Mouse (Mus musculus) small intestine, adult 2 months (tissue): Measurements from ENCODE around the gene Gm36176. TPM values are rescaled to one million over a fixed set of nuclear protein-coding genes. Genes with fewer than 3 reads are reported as not detected.

ENCODE experiments used
- H3K27ac ChIP-seq: fragments of 200-500 bp; 2 replicates; pipeline ENCODE4 v1.5.1; 2012; ENCODE audit warnings: low read depth, low read length, control low read depth, inconsistent platforms; ENCODE audit not compliant: insufficient read depth
- H3K27me3 ChIP-seq: fragments of 200-500 bp; 2 replicates; pipeline ENCODE4 v1.6.1; 2012; ENCODE audit warnings: mild to moderate bottlenecking, moderate library complexity, low read length, inconsistent platforms; ENCODE audit not compliant: control insufficient read depth, insufficient read depth
- H3K36me3 ChIP-seq: fragments of 200-500 bp; 2 replicates; pipeline ENCODE4 v1.6.1; 2012; ENCODE audit warnings: mild to moderate bottlenecking, low read length, control low read depth, inconsistent platforms; ENCODE audit not compliant: control insufficient read depth, insufficient read depth
- H3K4me1 ChIP-seq: fragments of 200-500 bp; 2 replicates; pipeline ENCODE4 v1.6.1; 2012; ENCODE audit warnings: low read length, inconsistent platforms, mixed read lengths; ENCODE audit not compliant: control insufficient read depth, insufficient read depth, insufficient read length
- H3K4me3 ChIP-seq: fragments of 200-500 bp; 2 replicates; pipeline ENCODE4 v1.5.1; 2012; ENCODE audit warnings: low read depth, mild to moderate bottlenecking, control low read depth, inconsistent platforms, low read length, moderate library complexity
- CTCF ChIP-seq: fragments of 200-500 bp; IDR thresholded peaks from 2 replicates; pipeline ENCODE4 v1.5.1; 2012; ENCODE audit warnings: low read depth, mild to moderate bottlenecking, control low read depth, inconsistent platforms, low read length, moderate library complexity, mixed read lengths; ENCODE audit not compliant: insufficient replicate concordance, insufficient read length; ENCODE audit errors: extremely low read depth
- POLR2A ChIP-seq: fragments of 200-500 bp; IDR thresholded peaks from 2 replicates; pipeline ENCODE4 v1.6.1; 2012; ENCODE audit warnings: low read depth, mild to moderate bottlenecking, control low read depth, inconsistent platforms, low read length, moderate library complexity
- WGBS: fragments of 180-500 bp; shearing (Covaris S2); methylation state at CpG from one replicate; pipeline ENCODE4 v1.1.7; 2018; 5-methylcytosine and 5-hydroxymethylcytosine counted together
- polyA plus RNA-seq: library from polyadenylated mRNA; depleted of rRNA; stranded (reverse); fragments of >200 nt; gene quantifications from 2 replicates; pipeline ENCODE4 v1.2.3, GENCODE M21; 2012

Gene Gm36176
- polyA plus RNA-seq, 1 experiment = not detected

DNA sequence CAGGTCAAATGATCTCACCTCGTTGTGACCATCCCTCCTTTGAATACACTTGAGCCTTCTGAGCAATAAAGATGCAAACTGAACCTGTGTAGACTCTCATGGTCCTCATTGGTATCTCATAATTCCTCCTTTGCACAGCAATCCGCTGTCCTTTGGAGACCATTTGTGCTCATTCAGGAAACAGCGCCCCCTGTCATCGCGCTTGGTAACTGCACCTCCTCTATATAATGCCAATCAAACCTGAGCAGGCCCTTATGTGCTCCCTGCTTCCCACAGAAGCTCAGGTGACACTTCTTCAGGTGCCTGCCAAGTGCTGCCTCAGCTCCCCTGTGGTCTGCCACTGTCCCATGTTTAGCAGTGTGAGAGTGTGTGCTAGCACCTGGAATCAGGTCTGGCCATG is 31.1 kb upstream of the Gm36176 start:
- no peak overlapping the region for H3K27ac ChIP-seq
- no peak for TF ChIP-seq POLR2A
- peak; percentile 66; the same call in 1 of the 2 replicates for TF ChIP-seq CTCF
- no peaks in the 10 kb centered on the region for H3K27me3 ChIP-seq
- H3K4me1 ChIP-seq = no peaks in the 10 kb centered on the region
- H3K36me3 ChIP-seq = no peaks in the 10 kb centered on the region
- no peak overlapping the region for H3K4me3 ChIP-seq
- WGBS = 21% methylated on average over 5 of the region's 5 CpGs

DNA sequence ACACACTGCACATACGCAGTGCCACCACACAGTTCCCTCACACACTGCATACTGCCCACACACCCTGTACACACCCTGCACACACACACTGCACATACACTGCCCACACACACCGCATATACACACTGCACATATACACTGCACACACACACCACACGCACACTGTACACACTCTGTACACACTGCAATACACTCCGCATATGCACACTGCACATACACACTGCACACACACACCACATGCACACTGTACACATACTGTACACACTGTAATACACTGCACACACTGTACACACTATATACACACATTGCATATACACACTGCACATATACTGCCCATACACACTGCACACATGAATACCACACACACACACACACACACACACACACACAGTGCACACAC is 28.1 kb upstream of the Gm36176 start:
- H3K27ac ChIP-seq = no peak overlapping the region
- no peak overlapping the region for H3K4me3 ChIP-seq
- TF ChIP-seq CTCF (no peak), POLR2A (no peak)
- H3K36me3 ChIP-seq = no peaks in the 10 kb centered on the region
- WGBS = over 99% methylated on average over 4 of the region's 4 CpGs
- no peaks in the 10 kb centered on the region for H3K4me1 ChIP-seq
- no peaks in the 10 kb centered on the region for H3K27me3 ChIP-seq

DNA sequence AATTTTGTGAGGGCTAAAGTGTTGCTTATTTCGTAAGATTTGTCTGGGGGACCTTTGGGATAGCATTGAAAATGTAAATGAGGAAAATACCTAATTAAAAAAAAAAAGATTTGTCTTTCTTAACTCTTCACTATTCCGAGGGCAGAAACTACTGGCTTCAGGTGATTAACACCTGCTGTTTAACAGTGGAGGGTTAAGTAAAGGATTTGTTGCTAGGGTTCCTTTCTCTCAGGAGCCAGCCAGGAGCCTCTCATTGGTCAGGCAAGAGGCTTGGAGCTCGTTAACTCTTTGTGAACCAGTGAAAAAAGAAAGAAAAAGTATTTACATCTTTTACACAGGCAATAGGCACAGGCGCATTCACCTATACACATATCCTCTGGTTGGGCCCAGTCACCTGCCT is 27.4 kb upstream of the Gm36176 start:
- Histone ChIP-seq H3K27me3 (no peaks in the 10 kb centered on the region), H3K36me3 (no peaks in the 10 kb centered on the region), H3K4me1 (no peaks in the 10 kb centered on the region), H3K27ac (no peak overlapping the region), H3K4me3 (no peak overlapping the region)
- WGBS = 60% methylated on average over 4 of the region's 4 CpGs
- TF ChIP-seq CTCF = no peak
- no peak for TF ChIP-seq POLR2A

DNA sequence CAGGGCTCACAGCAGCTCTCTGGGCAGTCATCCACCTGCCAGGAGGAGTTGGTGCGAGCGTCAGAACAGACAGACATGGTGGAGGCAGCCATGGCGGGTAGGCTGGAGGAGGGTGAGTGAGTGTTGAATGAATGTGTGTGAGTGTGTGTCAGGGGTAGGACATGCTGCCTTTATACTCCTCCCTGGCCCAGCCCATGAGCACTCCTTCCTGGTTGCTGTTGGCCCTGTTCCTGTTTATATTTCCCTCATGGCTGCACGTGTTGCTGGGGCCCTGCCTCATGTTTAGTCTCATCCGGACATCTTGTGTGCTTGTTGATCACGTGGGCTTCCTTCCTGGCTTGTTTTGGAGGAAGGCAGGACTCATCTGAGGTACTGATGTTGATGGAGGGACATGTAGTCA is 19.7 kb upstream of the Gm36176 start, which contains the start of gene Krtap10-4:
Gene Krtap10-4, minus strand, starts transcription at position 145 of the 400 bp plus-strand sequence.
- no peak for TF ChIP-seq CTCF
- TF ChIP-seq POLR2A = no peak
- Histone ChIP-seq H3K4me3 (no peak within 1 kb of the TSS), H3K27ac (no peak within 1 kb of the TSS), H3K36me3 (no peaks in the 10 kb centered on the region), H3K27me3 (no peaks in the 10 kb centered on the region), H3K4me1 (no peaks in the 10 kb centered on the region)
- WGBS = 57% methylated on average over 6 of the region's 6 CpGs

DNA sequence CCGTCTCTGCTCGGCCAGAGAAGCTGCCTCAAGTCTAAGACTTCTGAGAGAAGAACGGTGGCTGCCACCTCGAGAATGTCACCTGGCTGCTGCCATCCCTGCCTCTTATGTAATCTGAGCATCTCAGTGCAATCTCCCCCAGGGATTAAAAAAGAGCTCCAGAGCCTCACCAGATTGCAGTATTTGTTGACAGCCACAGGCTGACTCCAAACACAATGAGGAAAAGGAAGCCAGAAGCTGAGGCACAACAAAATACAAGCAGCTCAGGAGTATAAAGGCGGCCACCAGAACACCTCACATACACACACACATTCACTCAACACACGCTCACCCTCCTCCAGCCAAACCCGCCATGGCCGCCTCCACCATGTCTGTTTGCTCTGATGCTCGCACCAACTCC is 11.0 kb upstream of the Gm36176 start, which contains the start of gene Krtap10-10:
Gene Krtap10-10, plus strand, starts transcription at position 301 of the 400 bp plus-strand sequence.
- Histone ChIP-seq H3K27me3 (no peaks in the 10 kb centered on the region), H3K4me3 (no peak within 1 kb of the TSS), H3K4me1 (no peaks in the 10 kb centered on the region), H3K36me3 (no peaks in the 10 kb centered on the region), H3K27ac (no peak within 1 kb of the TSS)
- WGBS = 70% methylated on average over 9 of the region's 9 CpGs
- no peak for TF ChIP-seq CTCF
- TF ChIP-seq POLR2A = no peak

DNA sequence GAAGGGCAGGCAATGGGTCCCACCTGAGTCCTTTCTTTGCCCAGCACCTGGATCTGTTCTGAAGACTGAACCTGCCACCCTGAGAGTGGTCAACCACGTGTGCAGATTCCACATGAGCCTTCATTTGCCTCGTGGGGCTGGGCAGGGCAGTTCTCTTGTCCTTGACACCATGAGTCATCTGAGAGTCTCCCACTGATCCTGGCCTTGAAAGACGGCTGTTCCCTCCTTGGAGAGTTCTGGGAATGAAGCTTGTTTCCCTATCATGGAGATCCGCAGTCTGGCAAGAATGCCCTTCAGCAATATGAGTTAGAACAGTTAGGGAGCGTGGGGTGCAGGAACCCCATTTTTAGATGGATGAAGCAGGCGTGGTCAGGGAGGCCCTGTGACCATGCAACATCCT is 7.6 kb upstream of the Gm36176 start:
- Histone ChIP-seq H3K27me3 (no peaks in the 10 kb centered on the region), H3K27ac (no peak overlapping the region), H3K36me3 (no peaks in the 10 kb centered on the region), H3K4me1 (no peaks in the 10 kb centered on the region), H3K4me3 (no peak overlapping the region)
- WGBS = 60% methylated on average over 6 of the region's 6 CpGs
- TF ChIP-seq CTCF (no peak), POLR2A (no peak)

DNA sequence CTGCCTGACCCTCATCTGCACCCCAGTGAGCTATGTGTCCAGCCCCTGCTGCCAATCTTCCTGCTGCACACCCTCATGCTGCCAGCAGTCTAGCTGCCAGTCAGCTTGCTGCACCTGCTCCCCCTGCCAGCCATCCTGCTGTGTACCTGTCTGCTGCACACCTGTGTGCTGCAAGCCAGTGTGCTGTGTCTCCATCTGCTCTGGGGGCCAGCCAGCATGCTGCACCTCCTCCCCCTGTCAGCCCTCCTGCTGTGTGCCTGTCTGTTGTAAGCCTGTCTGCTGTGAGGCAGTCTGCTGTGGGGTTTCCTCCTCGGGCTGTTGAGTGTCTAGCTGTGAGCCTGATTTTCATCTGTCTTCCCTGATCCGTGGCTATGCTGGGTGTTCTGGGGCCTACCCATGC is 358 bp downstream of the Gm36176 start:
- no peak overlapping the region for H3K4me3 ChIP-seq
- 20% methylated on average over 2 of the region's 2 CpGs for WGBS
- no peaks in the 10 kb centered on the region for H3K27me3 ChIP-seq
- H3K4me1 ChIP-seq = peaks cover 2% of the 10 kb centered on the region; the same call in 1 of the 2 replicates
- TF ChIP-seq POLR2A (no peak), CTCF (no peak)
- H3K36me3 ChIP-seq = no peaks in the 10 kb centered on the region
- no peak overlapping the region for H3K27ac ChIP-seq

DNA sequence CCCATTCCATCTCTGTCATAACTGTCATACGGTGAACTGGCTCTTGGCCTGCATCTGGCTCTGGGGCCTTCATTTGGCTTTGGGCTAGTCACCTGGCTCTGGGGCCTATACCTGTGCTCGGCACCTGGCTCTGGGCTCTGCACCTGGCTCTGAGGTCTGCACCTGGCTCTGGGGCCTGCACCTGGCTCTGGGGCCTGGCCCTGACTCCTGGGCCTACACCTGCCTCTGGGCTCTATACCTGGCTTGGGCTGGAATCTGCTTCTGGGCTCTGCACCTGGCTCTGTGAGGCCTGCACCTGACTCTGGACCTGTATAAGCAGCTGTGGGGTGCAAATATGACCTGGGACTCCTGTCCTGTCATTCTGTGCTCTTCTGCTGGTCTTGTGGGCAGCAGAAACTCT is 935 bp downstream of the Gm36176 start:
- no peak overlapping the region for H3K27ac ChIP-seq
- WGBS = 29% methylated on average over 2 of the region's 2 CpGs
- TF ChIP-seq POLR2A (no peak), CTCF (no peak)
- H3K4me3 ChIP-seq = no peak overlapping the region
- peaks cover 2% of the 10 kb centered on the region; the same call in 1 of the 2 replicates for H3K4me1 ChIP-seq
- H3K27me3 ChIP-seq = no peaks in the 10 kb centered on the region
- no peaks in the 10 kb centered on the region for H3K36me3 ChIP-seq
